Mouse (Mus musculus) ES-Bruce4 (cell line): Measurements from ENCODE around the gene Fryl. TPM values are rescaled to one million over a fixed set of nuclear protein-coding genes. Genes with fewer than 3 reads are reported as not detected.

ENCODE experiments used
- H3K27ac ChIP-seq: 2 replicates; pipeline ENCODE4 v1.5.1; 2012; ENCODE audit warnings: low read length, inconsistent platforms; ENCODE audit not compliant: insufficient read depth
- H3K27me3 ChIP-seq: 2 replicates; pipeline ENCODE4 v1.6.1; 2012; ENCODE audit warnings: mild to moderate bottlenecking, low read length, inconsistent platforms; ENCODE audit not compliant: control insufficient read depth, poor library complexity, insufficient read depth, severe bottlenecking
- H3K36me3 ChIP-seq: 2 replicates; pipeline ENCODE4 v1.6.1; 2012; ENCODE audit warnings: inconsistent platforms, mild to moderate bottlenecking, low read length, moderate library complexity; ENCODE audit not compliant: control insufficient read depth, poor library complexity, insufficient read depth, severe bottlenecking
- H3K4me1 ChIP-seq: one replicate; pipeline ENCODE4 v1.8.1; 2011; ENCODE audit warnings: low read length; ENCODE audit not compliant: control insufficient read depth, insufficient read depth
- H3K4me3 ChIP-seq: 2 replicates; pipeline ENCODE4 v1.5.1; 2011; ENCODE audit warnings: low read depth, mild to moderate bottlenecking, low read length
- H3K9ac ChIP-seq: 2 replicates; pipeline ENCODE4 v1.6.1; 2012; ENCODE audit warnings: low read depth, mild to moderate bottlenecking, inconsistent platforms; ENCODE audit not compliant: poor library complexity, severe bottlenecking
- H3K9me3 ChIP-seq: replicated peaks from 2 replicates; pipeline ENCODE4 v1.6.1; 2012; ENCODE audit warnings: mild to moderate bottlenecking, low read length, inconsistent platforms; ENCODE audit not compliant: control insufficient read depth, poor library complexity, insufficient read depth, severe bottlenecking
- CTCF ChIP-seq: IDR thresholded peaks from one replicate; pipeline ENCODE4 v1.8.1; 2011; ENCODE audit warnings: low read depth, low read length
- EP300 ChIP-seq: IDR thresholded peaks from 2 replicates; pipeline ENCODE4 v1.6.1; 2011; ENCODE audit warnings: low read depth, low read length; ENCODE audit not compliant: insufficient read depth
- POLR2A ChIP-seq: IDR thresholded peaks from one replicate; pipeline ENCODE4 v1.8.1; 2011; ENCODE audit warnings: low read length; ENCODE audit not compliant: insufficient read depth
- polyA plus RNA-seq: library from polyadenylated mRNA; stranded (reverse); fragments of >200 nt; gene quantifications from 2 replicates; pipeline ENCODE4 v1.2.4, GENCODE M21; 2011; ENCODE audit warnings: low read depth; ENCODE audit not compliant: missing spikeins, insufficient read depth, insufficient read length

Fryl gene
- polyA plus RNA-seq, 1 experiment: 94.8 TPM

DNA sequence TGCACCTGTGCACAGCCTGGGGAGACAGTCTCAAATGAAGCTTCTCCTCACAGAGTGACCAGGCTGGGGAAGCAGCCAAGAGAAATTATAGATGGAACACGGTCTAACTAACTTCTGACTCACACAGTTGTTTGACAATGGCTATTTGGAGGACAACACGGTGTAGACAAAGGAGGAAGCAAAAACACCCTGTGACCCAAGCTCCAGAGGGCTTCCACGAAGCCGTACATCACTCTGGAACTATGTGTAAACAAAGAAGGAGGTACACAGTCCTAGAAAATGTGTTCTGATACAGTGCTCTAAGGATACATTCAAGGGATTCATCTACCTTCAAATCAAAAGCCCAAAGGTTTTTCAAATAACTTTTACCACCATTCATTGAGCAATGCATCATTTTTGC lies 71.0 kb downstream of the Fryl start:
- H3K36me3 ChIP-seq: no peaks in the 10 kb centered on the region

DNA sequence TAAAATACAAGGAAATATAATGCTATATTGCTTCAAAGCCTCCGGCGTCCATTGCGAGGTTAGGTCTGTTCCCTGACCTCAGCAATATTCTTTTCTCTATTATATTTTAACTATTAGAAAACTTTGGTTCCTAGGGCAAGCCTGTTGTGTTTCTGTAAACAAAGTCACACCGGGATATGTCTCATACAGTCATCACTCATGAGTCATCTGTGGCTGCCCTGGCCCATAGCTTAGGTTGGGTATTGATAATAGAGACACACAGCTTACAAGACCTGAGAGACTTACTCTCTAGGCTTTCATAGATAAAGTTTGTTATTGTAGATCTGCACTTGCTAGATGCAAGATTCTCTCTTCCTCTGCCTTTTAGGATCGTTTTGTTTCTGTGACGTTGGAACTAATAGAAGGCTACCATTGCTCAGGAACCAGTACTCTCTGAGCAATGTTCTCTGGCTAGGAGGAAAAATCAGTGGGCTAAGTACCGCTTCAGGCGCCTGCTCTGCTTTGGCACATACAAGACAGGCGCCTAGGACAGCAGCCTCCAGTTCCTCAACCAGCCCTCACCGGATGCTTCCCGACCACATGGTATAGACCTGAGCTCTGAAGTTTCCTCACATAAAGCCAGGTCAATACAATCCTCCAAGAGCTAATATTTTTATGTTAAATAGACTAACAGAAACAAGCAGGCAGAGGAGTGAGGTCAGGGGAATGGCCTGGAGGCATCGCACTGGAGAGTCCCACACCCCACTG lies 73.5 kb downstream of the Fryl start:
- H3K4me1 ChIP-seq: no peaks in the 10 kb centered on the region
- no peak overlapping the region for H3K27ac ChIP-seq
- no peaks in the 10 kb centered on the region for H3K27me3 ChIP-seq
- H3K9ac ChIP-seq: no peak overlapping the region
- no peaks in the 10 kb centered on the region for H3K36me3 ChIP-seq
- no peak for TF ChIP-seq CTCF
- TF ChIP-seq POLR2A: no peak
- no peak for TF ChIP-seq EP300
- H3K4me3 ChIP-seq: no peak overlapping the region
- H3K9me3 ChIP-seq: no peaks in the 10 kb centered on the region

More for the DNA sequence above, 71.0 kb downstream of the Fryl start:
- Histone ChIP-seq H3K4me3 (no peak overlapping the region), H3K4me1 (peaks cover 3% of the 10 kb centered on the region), H3K9me3 (no peaks in the 10 kb centered on the region), H3K9ac (no peak overlapping the region), H3K27me3 (no peaks in the 10 kb centered on the region), H3K27ac (no peak overlapping the region)
- TF ChIP-seq CTCF (no peak), EP300 (no peak), POLR2A (no peak)

DNA sequence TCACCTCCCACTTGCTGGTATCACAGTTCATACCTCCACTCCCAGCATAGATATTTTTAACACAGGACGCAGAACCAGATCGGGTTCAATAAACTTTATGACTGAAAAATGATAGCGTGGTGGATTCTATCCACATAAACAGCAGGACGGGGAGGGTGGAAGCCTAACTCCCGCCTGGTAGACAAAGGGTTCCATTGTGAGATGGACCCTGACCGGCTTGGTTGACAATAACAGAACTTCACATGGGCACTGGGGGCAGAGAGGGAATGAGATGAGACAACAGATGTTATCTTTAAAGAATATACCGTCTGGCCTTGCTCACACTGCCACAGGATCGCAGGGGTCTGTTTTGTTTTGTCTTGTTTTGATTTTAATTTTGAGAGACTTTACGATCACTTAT lies 74.2 kb downstream of the Fryl start:
- Histone ChIP-seq H3K9ac (no peak overlapping the region), H3K36me3 (no peaks in the 10 kb centered on the region), H3K4me3 (no peak overlapping the region), H3K4me1 (no peaks in the 10 kb centered on the region), H3K27ac (no peak overlapping the region), H3K9me3 (no peaks in the 10 kb centered on the region), H3K27me3 (no peaks in the 10 kb centered on the region)
- TF ChIP-seq EP300: no peak

DNA sequence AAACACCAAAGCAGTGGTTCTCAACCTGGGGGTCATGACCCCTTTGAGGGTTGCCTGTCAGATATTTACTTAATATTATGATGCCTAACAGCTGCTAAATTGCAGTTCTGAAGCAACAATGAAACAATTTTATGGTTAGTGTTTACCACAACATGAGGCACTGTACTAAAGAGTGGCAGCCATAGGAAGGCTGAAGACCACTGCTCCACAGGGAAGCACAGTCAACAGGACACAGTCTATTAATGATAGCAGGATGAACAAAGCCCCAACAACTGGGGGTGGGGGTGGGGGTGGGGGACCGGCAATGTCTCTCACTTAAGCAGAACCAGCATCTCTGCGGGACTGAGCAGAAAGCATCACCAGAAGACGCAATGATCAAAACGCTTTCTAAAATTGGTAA lies 80.1 kb downstream of the Fryl start:
- H3K27me3 ChIP-seq: no peaks in the 10 kb centered on the region
- H3K4me1 ChIP-seq: no peaks in the 10 kb centered on the region
- H3K36me3 ChIP-seq: no peaks in the 10 kb centered on the region
- H3K4me3 ChIP-seq: no peak overlapping the region
- no peak for TF ChIP-seq CTCF
- H3K9ac ChIP-seq: no peak overlapping the region
- H3K27ac ChIP-seq: no peak overlapping the region
- no peaks in the 10 kb centered on the region for H3K9me3 ChIP-seq

DNA sequence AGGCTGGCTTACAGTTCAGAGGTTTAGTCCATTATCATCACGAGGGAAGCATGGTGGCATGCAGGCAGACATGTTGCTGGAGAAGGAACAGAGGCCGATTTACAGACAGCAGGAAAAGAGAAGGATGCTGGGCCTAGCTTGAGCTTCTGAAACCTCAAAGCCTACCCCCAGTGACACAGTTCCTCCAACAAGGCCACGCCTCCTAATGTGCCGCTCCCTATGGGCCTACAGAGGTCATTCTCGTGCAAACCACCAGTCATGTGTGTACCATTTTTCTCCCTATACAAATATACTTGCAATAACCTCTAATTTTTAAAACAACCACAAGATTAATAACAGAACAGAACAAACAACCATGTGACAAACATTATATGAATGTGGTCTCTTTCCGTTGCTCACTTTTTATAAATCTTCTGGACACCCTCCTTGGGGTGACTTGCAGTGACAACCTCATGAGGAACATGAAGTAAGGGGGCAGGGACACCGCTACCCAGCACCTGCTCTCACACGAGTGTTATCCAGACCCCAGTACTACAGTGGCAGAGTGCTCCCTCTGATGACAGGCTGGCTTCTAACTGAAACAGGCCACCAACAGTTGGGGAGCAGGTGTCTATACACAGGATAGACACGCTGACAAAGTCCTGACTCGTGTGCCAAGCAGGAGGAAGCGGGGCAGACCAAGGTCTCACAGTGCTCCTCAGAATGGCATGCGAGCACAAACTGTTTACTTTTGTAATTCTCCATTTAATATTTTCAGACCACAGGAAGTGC lies 80.9 kb downstream of the Fryl start:
- H3K4me1 ChIP-seq: no peaks in the 10 kb centered on the region
- TF ChIP-seq POLR2A (no peak), EP300 (no peak), CTCF (no peak)

DNA sequence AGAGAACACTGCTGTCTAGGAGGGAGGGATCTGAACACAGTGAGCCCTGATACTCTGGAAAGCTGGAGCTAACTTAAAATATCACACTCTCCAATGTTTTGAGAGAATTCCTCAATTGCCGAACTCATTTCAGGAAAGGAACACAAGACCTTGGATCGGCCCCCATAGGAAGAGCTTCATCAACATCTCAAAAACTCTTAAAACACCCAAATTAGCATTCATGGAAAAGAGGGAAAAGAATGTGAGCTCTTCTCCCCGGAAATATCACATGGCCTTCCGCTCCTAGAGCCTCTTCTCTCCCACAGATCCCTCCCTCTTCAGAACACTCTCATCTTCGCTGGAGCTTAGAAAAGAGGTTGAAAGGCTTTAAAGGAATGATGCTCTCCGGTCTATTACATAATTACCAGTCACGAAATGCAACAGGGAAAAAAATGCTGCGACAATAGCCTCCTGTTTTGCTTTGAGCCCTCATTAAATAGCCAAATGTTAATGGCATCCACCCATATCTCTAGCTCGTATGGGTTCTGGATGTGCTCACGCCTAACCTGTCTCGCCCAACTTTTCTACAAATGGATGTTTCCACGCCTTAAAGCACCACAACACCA lies 84.4 kb downstream of the Fryl start:
- Histone ChIP-seq H3K9ac (no peak overlapping the region), H3K27me3 (no peaks in the 10 kb centered on the region), H3K4me1 (no peaks in the 10 kb centered on the region), H3K4me3 (no peak overlapping the region), H3K9me3 (no peaks in the 10 kb centered on the region), H3K36me3 (no peaks in the 10 kb centered on the region), H3K27ac (peak overlapping the region; percentile 52)
- TF ChIP-seq POLR2A: no peak
- TF ChIP-seq EP300: no peak
- TF ChIP-seq CTCF: no peak

More for the DNA sequence above, 80.9 kb downstream of the Fryl start:
- Histone ChIP-seq H3K27ac (no peak overlapping the region), H3K27me3 (no peaks in the 10 kb centered on the region), H3K36me3 (no peaks in the 10 kb centered on the region), H3K4me3 (no peak overlapping the region), H3K9me3 (no peaks in the 10 kb centered on the region), H3K9ac (no peak overlapping the region)
